Mouse (Mus musculus) C2C12 (cell line): Measurements from ENCODE around the gene Elfn1. TPM values are rescaled to one million over a fixed set of nuclear protein-coding genes. Genes with fewer than 3 reads are reported as not detected.

Source experiments
- H3K27me3 ChIP-seq: one replicate; pipeline ENCODE4 v1.6.1; 2011; ENCODE audit not compliant: control insufficient read depth, insufficient read depth, insufficient read length
- H3K36me3 ChIP-seq: one replicate; pipeline ENCODE4 v1.6.1; 2011; ENCODE audit not compliant: control insufficient read depth, insufficient read depth
- H3K4me3 ChIP-seq: one replicate; pipeline ENCODE4 v1.5.1; 2011; ENCODE audit warnings: mild to moderate bottlenecking, control low read depth; ENCODE audit not compliant: poor library complexity, insufficient read depth, severe bottlenecking
- H3K79me2 ChIP-seq: one replicate; pipeline ENCODE4 v1.6.1; 2011; ENCODE audit not compliant: control insufficient read depth, insufficient read depth
- H3K79me3 ChIP-seq: one replicate; pipeline ENCODE4 v1.6.1; 2011; ENCODE audit warnings: low read depth, control low read depth
- H3ac ChIP-seq: one replicate; pipeline ENCODE3; 2011; ENCODE audit warnings: low read depth; ENCODE audit not compliant: control insufficient read depth, insufficient read length
- CEBPB ChIP-seq: IDR thresholded peaks from one replicate; pipeline ENCODE4 v1.6.1; 2011; ENCODE audit warnings: low read depth, mild to moderate bottlenecking, control low read depth, moderate library complexity
- CTCF ChIP-seq: IDR thresholded peaks from one replicate; pipeline ENCODE4 v1.5.1; 2011; ENCODE audit not compliant: control insufficient read depth, insufficient read depth, insufficient read length
- FOSL1 ChIP-seq: IDR thresholded peaks from one replicate; pipeline ENCODE4 v1.8.0; 2011; ENCODE audit warnings: mild to moderate bottlenecking, low read length; ENCODE audit not compliant: poor library complexity, insufficient read depth, severe bottlenecking
- MAX ChIP-seq: IDR thresholded peaks from one replicate; pipeline ENCODE4 v1.6.1; 2011; ENCODE audit warnings: mild to moderate bottlenecking, control low read depth
- MYOD1 ChIP-seq: IDR thresholded peaks from one replicate; pipeline ENCODE4 v1.6.1; 2011; ENCODE audit warnings: low read depth; ENCODE audit not compliant: control insufficient read depth, insufficient read length
- MYOG ChIP-seq: IDR thresholded peaks from one replicate; pipeline ENCODE4 v1.6.1; 2011; ENCODE audit not compliant: control insufficient read depth, insufficient read length; ENCODE audit errors: extremely low read depth
- USF1 ChIP-seq: IDR thresholded peaks from one replicate; pipeline ENCODE4 v1.6.1; 2011; ENCODE audit warnings: low read depth, mild to moderate bottlenecking, control low read depth, moderate library complexity
- polyA plus RNA-seq: library from polyadenylated mRNA; unstranded; fragments of >200 nt; fragmentation: generic; extraction: Trizol; gene quantifications from one replicate; pipeline ENCODE4 v1.2.1, GENCODE M21; 2012; ENCODE audit warnings: missing spikeins

Elfn1 gene
- polyA plus RNA-seq, 1 experiment, result 0.04 TPM

DNA sequence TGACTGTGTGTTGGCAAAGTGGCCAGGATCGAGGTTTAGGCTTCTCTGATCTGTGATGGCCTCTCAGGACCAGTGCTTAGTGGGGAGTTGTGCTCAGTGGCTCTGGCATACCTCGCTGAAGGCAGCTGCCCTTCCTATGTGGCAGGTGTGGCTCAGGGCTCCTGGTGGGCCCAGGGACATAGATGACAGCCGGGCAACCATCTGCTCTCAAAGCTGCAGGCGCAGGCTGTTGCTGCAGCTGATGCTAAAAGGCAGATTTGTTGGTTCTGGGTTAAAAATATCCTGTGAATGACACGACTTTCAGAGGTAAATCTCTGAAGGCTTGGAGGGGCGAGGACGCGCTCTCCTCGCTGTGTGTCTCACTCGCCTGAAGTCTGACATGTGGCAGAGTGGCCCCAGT is 114.0 kb downstream of the Elfn1 start:
- Histone ChIP-seq H3K36me3 (no peaks in the 10 kb centered on the region), H3ac (no peak overlapping the region), H3K4me3 (no peak overlapping the region), H3K79me3 (no peaks in the 10 kb centered on the region), H3K79me2 (no peaks in the 10 kb centered on the region), H3K27me3 (no peaks in the 10 kb centered on the region)
- TF ChIP-seq MAX, result no peak
- TF ChIP-seq MYOG, result no peak
- TF ChIP-seq USF1, result no peak
- TF ChIP-seq CTCF, result no peak
- no peak for TF ChIP-seq CEBPB
- no peak for TF ChIP-seq FOSL1
- TF ChIP-seq MYOD1, result no peak

DNA sequence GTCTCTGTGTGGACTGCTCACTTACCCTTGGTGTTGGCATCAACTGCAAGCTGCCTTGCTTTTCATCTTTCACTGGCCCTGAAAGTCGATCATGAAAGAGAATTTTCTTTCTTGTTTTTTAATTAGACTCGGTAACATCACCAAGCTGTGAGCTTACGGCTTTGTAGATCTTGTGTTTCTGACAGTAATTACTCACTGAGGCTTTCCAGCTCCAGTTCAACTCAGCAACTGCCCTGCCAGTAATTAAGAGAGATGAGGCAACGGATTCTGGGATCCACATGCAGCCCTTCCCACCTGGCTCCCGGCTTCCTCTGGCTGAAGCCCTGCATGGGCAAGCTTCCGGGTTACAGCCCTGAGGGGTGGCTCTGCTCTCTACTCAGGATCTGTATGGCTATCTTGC is 115.1 kb downstream of the Elfn1 start:
- Histone ChIP-seq H3K79me2 (no peaks in the 10 kb centered on the region), H3K4me3 (no peak overlapping the region), H3K79me3 (no peaks in the 10 kb centered on the region), H3ac (no peak overlapping the region), H3K27me3 (no peaks in the 10 kb centered on the region), H3K36me3 (no peaks in the 10 kb centered on the region)
- TF ChIP-seq USF1 (no peak), MYOD1 (no peak), MAX (no peak), CTCF (no peak), MYOG (no peak), CEBPB (no peak), FOSL1 (no peak)

DNA sequence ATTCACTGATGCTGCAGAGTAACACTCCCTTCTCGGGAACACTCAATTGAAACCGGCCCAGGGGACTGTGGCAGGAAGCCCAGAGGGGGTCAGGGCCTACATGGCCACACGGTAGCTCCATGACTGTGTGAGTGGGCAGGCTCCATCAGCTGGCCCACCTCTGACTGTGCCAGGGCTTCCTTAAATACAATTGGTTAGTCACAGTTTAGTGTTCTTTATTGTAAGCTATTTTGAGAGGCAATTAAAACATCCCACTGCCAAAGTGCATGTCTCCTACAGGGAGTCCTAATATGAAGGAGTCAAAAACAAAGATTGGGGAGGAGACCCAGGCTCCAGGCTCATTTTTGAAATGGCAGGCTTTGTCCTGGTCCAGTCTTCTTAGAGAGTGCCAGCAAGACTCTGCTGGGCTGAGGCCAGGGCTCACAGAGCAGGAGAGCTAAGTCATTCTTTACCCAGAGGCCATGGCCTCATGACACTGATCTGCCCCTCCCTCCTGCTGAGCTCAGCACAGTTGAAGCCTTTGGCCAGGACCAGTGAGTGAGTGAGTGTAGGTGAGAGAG is 116.3 kb downstream of the Elfn1 start:
- Histone ChIP-seq H3K79me2 (no peaks in the 10 kb centered on the region), H3ac (no peak overlapping the region), H3K79me3 (no peaks in the 10 kb centered on the region), H3K27me3 (no peaks in the 10 kb centered on the region), H3K36me3 (no peaks in the 10 kb centered on the region), H3K4me3 (no peak overlapping the region)
- TF ChIP-seq USF1 (no peak), FOSL1 (no peak), CTCF (no peak), MYOG (no peak), CEBPB (no peak), MYOD1 (no peak), MAX (no peak)

Other genes with a start within 250 kb of the Elfn1 start
- 9.5 TPM for gene Micall2, start 171.6 kb upstream of the Elfn1 start, polyA plus RNA-seq
- gene Ints1, start 132.3 kb upstream of the Elfn1 start, polyA plus RNA-seq, result 43.1 TPM
- 11.9 TPM for gene Mafk, start 116.4 kb upstream of the Elfn1 start, polyA plus RNA-seq
- 0.13 TPM for gene Tmem184a, start 88.0 kb upstream of the Elfn1 start, polyA plus RNA-seq
- gene Gm26938, start 81.5 kb upstream of the Elfn1 start, polyA plus RNA-seq, result 0.14 TPM
- 68.8 TPM for gene Psmg3, start 81.1 kb upstream of the Elfn1 start, polyA plus RNA-seq